Mouse (Mus musculus) cerebellum, adult 18-20 months (tissue): Measurements from ENCODE around the gene Sel1l.

ENCODE experiments used
- DNase-seq, 2 experiments: peaks; one replicate each; pipeline ENCODE4 v3.0.0; 2021

The Sel1l gene

GRCm38 (mm10) chr12:91849045-91849467, at the start of gene Sel1l:
Gene Sel1l, minus strand, starts transcription at chr12:91849157.
- peak; percentile 96 to 99 for DNase-seq

- no peak for DNase-seq
These were observed 43.9 kb upstream of the Sel1l start for GRCm38 (mm10) chr12:91892622-91893560.

GRCm38 (mm10) chr12:91880431-91880830, 31.5 kb upstream of the Sel1l start:
- DNase-seq = no peak

- DNase-seq = no peak
These were observed 29.9 kb upstream of the Sel1l start for GRCm38 (mm10) chr12:91878912-91879250.

GRCm38 (mm10) chr12:91878056-91878911, 29.3 kb upstream of the Sel1l start:
- no peak for DNase-seq

- peak; percentile 31 to 49 for DNase-seq
These were observed 28.7 kb upstream of the Sel1l start for GRCm38 (mm10) chr12:91877646-91878045.

- DNase-seq = no peak
These were observed 21.7 kb upstream of the Sel1l start for GRCm38 (mm10) chr12:91870671-91871070.

- no peak for DNase-seq
These were observed 20.4 kb upstream of the Sel1l start for GRCm38 (mm10) chr12:91869352-91869751.

GRCm38 (mm10) chr12:91854330-91854729, 5.4 kb upstream of the Sel1l start:
- DNase-seq = no peak

- no peak for DNase-seq
These were observed 438 bp downstream of the Sel1l start for GRCm38 (mm10) chr12:91848394-91849044.

GRCm38 (mm10) chr12:91846038-91846437, 2.9 kb downstream of the Sel1l start:
- DNase-seq = no peak

GRCm38 (mm10) chr12:91845393-91845792, 3.6 kb downstream of the Sel1l start:
- no peak for DNase-seq

- DNase-seq = no peak
These were observed 4.4 kb downstream of the Sel1l start for GRCm38 (mm10) chr12:91844542-91844941.

GRCm38 (mm10) chr12:91843888-91844287, 5.1 kb downstream of the Sel1l start:
- DNase-seq = no peak

GRCm38 (mm10) chr12:91841714-91842113, 7.2 kb downstream of the Sel1l start:
- no peak for DNase-seq

GRCm38 (mm10) chr12:91838261-91838660, 10.7 kb downstream of the Sel1l start:
- DNase-seq = no peak

GRCm38 (mm10) chr12:91837401-91838065, 11.4 kb downstream of the Sel1l start:
- no peak for DNase-seq

- no peak for DNase-seq
These were observed 15.0 kb downstream of the Sel1l start for GRCm38 (mm10) chr12:91833939-91834333.

GRCm38 (mm10) chr12:91833237-91833938, 15.6 kb downstream of the Sel1l start:
- DNase-seq = no peak

GRCm38 (mm10) chr12:91831410-91831809, 17.5 kb downstream of the Sel1l start:
- DNase-seq = no peak

GRCm38 (mm10) chr12:91820461-91820860, 28.5 kb downstream of the Sel1l start:
- no peak for DNase-seq

- DNase-seq = no peak
These were observed 30.2 kb downstream of the Sel1l start for GRCm38 (mm10) chr12:91818726-91819125.
